Mouse (Mus musculus): ENCODE data around the gene Mmab. TPM values are rescaled to one million over a fixed set of nuclear protein-coding genes. Genes with fewer than 3 reads are reported as not detected.

Gene Mmab
- total RNA-seq, 2 experiments from 2014 or later = 15.2 to 17.5 TPM

Small RNA genes lying within 50 kb of the gene (microRNA-seq; reads per million reads assigned to microRNA genes)
- gene Mir7027 = not detected

Other genes with a start within 250 kb of the Mmab start
- gene Foxn4, start 170.3 kb downstream of the Mmab start, total RNA-seq (2021) = not detected
- gene Myo1h, start 154.9 kb downstream of the Mmab start, total RNA-seq (2021) = under 1 TPM; 0.84 to 0.97 TPM
- 10 to 100 TPM; 63.5 to 69.7 TPM for gene Kctd10, start 63.6 kb downstream of the Mmab start, total RNA-seq (2021)
- 10 to 100 TPM; 65.9 to 79.5 TPM for gene Ube3b, start 63.5 kb downstream of the Mmab start, total RNA-seq (2021)
- gene Mvk, start 209 bp upstream of the Mmab start, total RNA-seq (2021) = 10 to 100 TPM; 18.9 to 22.8 TPM
- 10 to 100 TPM; 29.5 to 56.8 TPM for gene Fam222a, start 124.0 kb upstream of the Mmab start, total RNA-seq (2021)
- gene Trpv4, start 214.4 kb upstream of the Mmab start, total RNA-seq (2021) = 1 to 10 TPM; 2.8 to 2.9 TPM
- gene Gltp, start 246.9 kb upstream of the Mmab start, total RNA-seq (2021) = 10 to 100 TPM; 31.2 to 38.3 TPM

Measured in adrenal gland, postnatal 10 days (tissue).